Mouse (Mus musculus): ENCODE data around the gene Rfc2. TPM values are rescaled to one million over a fixed set of nuclear protein-coding genes. Genes with fewer than 3 reads are reported as not detected.

Gene Rfc2
- polyA plus RNA-seq, 1 experiment from 2014 or later: 185 TPM

DNA sequence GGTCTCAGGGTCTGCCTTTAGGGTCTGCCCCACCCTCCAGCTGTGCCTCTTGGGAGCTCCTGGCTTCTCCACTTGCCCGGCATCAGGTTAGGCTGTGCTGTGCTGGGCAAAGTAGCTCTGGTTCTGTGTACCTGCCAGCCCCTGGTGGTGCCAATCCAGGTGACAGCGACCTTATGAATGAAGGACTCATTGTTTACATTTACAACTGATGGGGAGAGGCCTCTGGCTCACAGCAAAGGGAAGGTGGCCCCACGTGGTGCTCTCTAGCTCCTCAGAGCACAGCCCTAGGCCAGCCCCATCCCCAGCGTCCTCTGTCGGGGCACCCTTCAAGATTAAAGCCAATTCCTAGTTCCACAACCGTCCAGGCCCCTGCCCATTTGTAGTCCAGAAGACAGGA is 30.3 kb upstream of the Rfc2 start:
- Histone ChIP-seq H3K36me3 (no peaks in the 10 kb centered on the region), H3K4me3 (replicated peaks) (peak overlapping the region; percentile 84), H3K9ac (replicated peaks) (peak overlapping the region; percentile 93), H3K4me1 (peaks cover 74% of the 10 kb centered on the region), H3K27ac (replicated peaks) (peak overlapping the region; percentile 98), H3K9me3 (replicated peaks) (no peaks in the 10 kb centered on the region), H3K4me2 (peak overlapping the region; percentile 89), H3K27me3 (replicated peaks) (no peaks in the 10 kb centered on the region)
- 5% methylated on average over 6 of the region's 6 CpGs for WGBS
- ATAC-seq (ENCODE audit: low FRiP score): no peak; the same call in 1 of the 2 replicates

GRCm38 (mm10) chr5:134551233-134552109 is 29.7 kb upstream of the Rfc2 start:
- Histone ChIP-seq H3K27me3 (replicated peaks) (no peaks in the 10 kb centered on the region), H3K9me3 (replicated peaks) (no peaks in the 10 kb centered on the region), H3K4me2 (peak overlapping the region; percentile 89), H3K36me3 (no peaks in the 10 kb centered on the region), H3K27ac (replicated peaks) (peak overlapping the region; percentile 98), H3K9ac (replicated peaks) (peak overlapping the region; percentile 93), H3K4me1 (peaks cover 69% of the 10 kb centered on the region), H3K4me3 (replicated peaks) (peak overlapping the region; percentile 84)
- under 1% methylated on average over 52 of the region's 52 CpGs for WGBS
- peak; percentile 66 for ATAC-seq (ENCODE audit: low FRiP score)

DNA sequence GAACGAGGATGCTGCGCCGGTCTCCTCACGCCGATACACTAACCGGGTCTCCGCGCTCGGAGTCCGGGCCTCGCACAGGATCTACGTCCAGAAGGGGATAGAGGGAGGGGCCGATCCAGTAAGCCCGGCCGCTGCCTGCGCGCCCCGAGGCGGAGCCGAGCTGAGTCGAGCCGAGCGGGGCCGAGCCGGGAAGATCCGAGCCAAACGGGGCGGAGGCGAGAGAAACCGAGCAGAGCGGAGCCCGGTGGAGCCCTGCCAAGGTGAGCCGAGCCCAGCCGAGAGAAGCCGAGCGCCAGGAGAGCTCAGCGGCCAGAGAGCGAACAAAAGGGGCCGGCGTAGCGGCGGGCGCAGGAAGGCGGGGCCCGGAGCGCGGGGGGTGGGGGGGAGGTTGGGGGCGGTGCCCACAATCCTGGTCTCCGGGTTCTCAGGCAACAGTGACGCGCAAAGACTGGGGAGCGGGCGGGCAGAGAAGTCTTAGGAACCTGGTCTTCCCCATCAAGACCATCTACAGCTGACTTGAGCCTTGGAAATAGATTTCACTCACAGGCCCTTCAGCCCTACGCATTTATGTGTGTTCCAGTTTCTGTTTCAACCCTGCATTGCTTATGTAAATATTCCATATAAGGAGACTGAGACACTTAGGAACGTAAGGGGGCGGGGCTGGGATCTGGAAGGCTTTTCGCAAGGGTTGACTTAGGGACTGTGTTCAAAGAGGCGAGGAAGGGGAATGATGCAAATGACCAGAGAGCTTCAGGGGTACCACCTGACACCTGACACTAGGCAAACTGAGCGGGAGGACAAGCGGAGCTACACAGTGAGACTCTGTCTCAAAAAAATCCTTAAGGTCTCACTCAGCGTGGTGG is 28.8 kb upstream of the Rfc2 start, which contains the start of gene Clip2:
Gene Clip2, minus strand, starts transcription at position 325 of the 863 bp plus-strand sequence.
- Histone ChIP-seq H3K4me2 (peak within 1 kb of the TSS; percentile 89), H3K4me3 (replicated peaks) (peak within 1 kb of the TSS; percentile 84), H3K27ac (replicated peaks) (peak within 1 kb of the TSS; percentile 98), H3K36me3 (no peaks in the 10 kb centered on the region), H3K9ac (replicated peaks) (peak within 1 kb of the TSS; percentile 93), H3K9me3 (replicated peaks) (no peaks in the 10 kb centered on the region), H3K4me1 (peaks cover 63% of the 10 kb centered on the region), H3K27me3 (replicated peaks) (no peaks in the 10 kb centered on the region)
- WGBS: under 1% methylated on average over 61 of the region's 61 CpGs
- peak; percentile 92 for ATAC-seq (ENCODE audit: low FRiP score)

DNA sequence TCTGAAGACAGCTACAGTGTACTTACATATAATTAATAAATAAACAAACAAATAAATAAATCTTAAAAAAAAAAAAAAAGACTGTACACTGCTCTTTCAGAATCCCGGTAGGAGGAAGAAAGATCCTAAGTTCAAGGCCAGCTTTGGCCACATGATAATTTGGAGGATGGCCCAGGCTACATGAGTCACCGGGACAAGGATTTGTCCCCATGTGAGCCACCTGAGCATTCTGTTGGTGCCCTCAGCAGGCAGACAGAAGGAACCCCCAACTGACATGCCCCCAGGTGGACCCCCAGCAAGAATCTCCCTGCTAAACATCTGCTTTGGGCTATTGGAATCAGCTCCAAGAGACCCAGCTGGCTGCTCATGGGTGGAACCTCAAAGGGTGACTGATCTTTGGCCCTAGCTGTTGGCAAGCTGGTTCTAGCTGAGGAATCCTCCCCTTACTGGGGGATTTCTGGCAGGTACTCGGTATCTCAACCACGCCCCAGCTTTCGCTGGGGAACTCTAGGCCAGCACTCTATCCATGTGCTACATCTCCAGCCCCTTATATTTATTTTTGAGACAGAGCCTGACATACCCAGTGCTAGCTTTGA is 27.1 kb upstream of the Rfc2 start:
- Histone ChIP-seq H3K27ac (replicated peaks) (no peak overlapping the region), H3K4me1 (peaks cover 46% of the 10 kb centered on the region), H3K27me3 (replicated peaks) (no peaks in the 10 kb centered on the region), H3K4me2 (no peak overlapping the region), H3K4me3 (replicated peaks) (no peak overlapping the region), H3K36me3 (no peaks in the 10 kb centered on the region), H3K9ac (replicated peaks) (no peak overlapping the region), H3K9me3 (replicated peaks) (no peaks in the 10 kb centered on the region)
- WGBS: 91% methylated on average over 5 of the region's 5 CpGs
- no peak for ATAC-seq (ENCODE audit: low FRiP score)

- Histone ChIP-seq H3K27me3 (replicated peaks) (no peaks in the 10 kb centered on the region), H3K36me3 (no peaks in the 10 kb centered on the region), H3K4me3 (replicated peaks) (peak overlapping the region; percentile 5; the same call in 1 of the 2 replicates), H3K9me3 (replicated peaks) (no peaks in the 10 kb centered on the region), H3K27ac (replicated peaks) (no peak overlapping the region; the same call in 1 of the 2 replicates), H3K9ac (replicated peaks) (no peak overlapping the region), H3K4me1 (peaks cover 30% of the 10 kb centered on the region), H3K4me2 (peak overlapping the region; percentile 44)
- ATAC-seq (ENCODE audit: low FRiP score): no peak
- 13% methylated on average over 20 of the region's 20 CpGs for WGBS
Measured at GRCm38 (mm10) chr5:134555463-134556164, 25.6 kb upstream of the Rfc2 start.

GRCm38 (mm10) chr5:134560071-134560449 is 21.1 kb upstream of the Rfc2 start, which contains the start of gene Syna:
Syna (minus strand) TSS chr5:134560171.
- H3K9me3 ChIP-seq (replicated peaks): no peaks in the 10 kb centered on the region
- no peak within 1 kb of the TSS for H3K27ac ChIP-seq (replicated peaks)
- no peak within 1 kb of the TSS for H3K9ac ChIP-seq (replicated peaks)
- no peak within 1 kb of the TSS for H3K4me3 ChIP-seq (replicated peaks)
- H3K27me3 ChIP-seq (replicated peaks): no peaks in the 10 kb centered on the region
- H3K4me1 ChIP-seq: peaks cover 9% of the 10 kb centered on the region
- H3K36me3 ChIP-seq: no peaks in the 10 kb centered on the region
- no peak for ATAC-seq (ENCODE audit: low FRiP score)
- 93% methylated on average over 7 of the region's 7 CpGs for WGBS
- H3K4me2 ChIP-seq: no peak within 1 kb of the TSS

DNA sequence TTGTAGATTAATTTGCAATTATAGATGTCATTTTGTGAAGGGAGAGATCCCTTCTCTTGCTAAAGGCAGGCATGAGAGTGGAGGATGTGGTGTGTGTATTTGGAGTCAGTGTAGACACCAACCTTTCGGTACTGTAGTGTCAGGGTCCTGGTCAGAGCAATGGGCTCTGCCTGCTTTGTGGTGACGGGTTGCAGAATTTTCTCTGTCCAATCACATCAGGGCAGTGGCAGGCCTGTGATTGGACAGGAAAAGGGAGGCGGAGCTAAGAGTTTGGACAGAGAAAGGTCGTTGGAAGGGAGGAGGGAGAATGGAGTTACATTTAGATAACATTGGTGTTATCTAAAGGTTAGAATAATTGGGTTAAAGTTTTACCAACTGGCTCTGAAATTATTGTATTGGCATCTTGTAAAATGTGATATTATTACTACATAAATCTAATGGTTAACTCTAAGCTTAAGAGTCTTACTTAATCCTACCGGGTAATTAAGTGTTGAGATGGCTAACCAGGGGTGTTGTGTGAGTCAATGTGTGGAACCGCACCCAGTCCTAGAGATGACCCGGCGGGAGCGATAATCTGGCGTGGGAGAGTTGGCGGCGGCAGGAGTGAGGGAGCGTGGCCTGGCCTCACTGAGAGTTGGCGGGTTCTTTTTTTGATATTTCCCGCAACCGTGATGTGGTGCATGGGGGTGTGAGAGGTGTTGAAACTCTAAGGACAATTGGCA is 20.6 kb upstream of the Rfc2 start:
- no peak overlapping the region for H3K27ac ChIP-seq (replicated peaks)
- no peak overlapping the region for H3K4me2 ChIP-seq
- H3K9ac ChIP-seq (replicated peaks): no peak overlapping the region
- WGBS: 81% methylated on average over 16 of the region's 16 CpGs
- H3K36me3 ChIP-seq: no peaks in the 10 kb centered on the region
- no peak overlapping the region for H3K4me3 ChIP-seq (replicated peaks)
- no peaks in the 10 kb centered on the region for H3K27me3 ChIP-seq (replicated peaks)
- no peak for ATAC-seq (ENCODE audit: low FRiP score)
- H3K9me3 ChIP-seq (replicated peaks): no peaks in the 10 kb centered on the region
- H3K4me1 ChIP-seq: peaks cover 3% of the 10 kb centered on the region

DNA sequence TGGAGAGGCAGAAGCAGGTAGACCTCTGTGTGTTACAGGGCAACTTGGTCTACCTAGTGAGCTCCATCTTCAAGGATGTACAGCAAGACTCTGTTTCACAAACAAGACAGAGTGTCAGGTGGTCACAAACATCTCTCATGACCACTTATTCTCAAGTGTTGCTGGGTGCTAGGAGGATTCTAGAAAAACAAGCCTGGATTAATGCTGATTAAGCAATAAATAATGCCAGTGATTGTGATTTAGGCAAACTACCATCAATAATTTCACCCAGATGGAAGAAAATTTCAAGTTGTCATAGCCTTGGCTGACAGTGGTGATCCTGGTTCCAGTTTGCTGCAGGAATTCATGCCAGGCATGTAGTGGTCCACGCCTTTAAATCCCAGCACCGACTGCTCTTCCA is 16.9 kb upstream of the Rfc2 start:
- no peak overlapping the region for H3K4me2 ChIP-seq
- ATAC-seq (ENCODE audit: low FRiP score): no peak
- no peaks in the 10 kb centered on the region for H3K36me3 ChIP-seq
- H3K9me3 ChIP-seq (replicated peaks): no peaks in the 10 kb centered on the region
- H3K27ac ChIP-seq (replicated peaks): no peak overlapping the region
- no peaks in the 10 kb centered on the region for H3K4me1 ChIP-seq
- no peak overlapping the region for H3K4me3 ChIP-seq (replicated peaks)
- no peaks in the 10 kb centered on the region for H3K27me3 ChIP-seq (replicated peaks)
- H3K9ac ChIP-seq (replicated peaks): no peak overlapping the region
- 93% methylated on average over 2 of the region's 2 CpGs for WGBS

DNA sequence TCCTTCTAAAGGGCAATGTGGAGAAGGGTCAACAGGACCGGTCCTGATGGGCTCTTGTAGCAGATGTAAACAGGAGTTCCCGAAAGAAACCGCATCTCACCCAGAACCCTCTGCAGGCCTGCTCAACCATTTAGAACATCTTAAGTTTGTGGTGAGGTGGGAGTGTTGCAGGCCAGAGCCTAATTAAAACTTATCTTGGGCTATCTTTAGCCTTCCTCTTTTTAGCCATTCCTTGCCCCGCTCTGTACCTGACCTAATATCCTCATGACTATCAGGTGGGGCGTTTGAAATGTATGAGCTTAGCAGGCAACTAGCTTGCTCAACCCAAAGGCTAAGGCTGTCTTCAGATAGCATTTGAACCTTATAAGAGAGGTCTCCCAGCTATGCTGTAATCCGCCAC is 15.5 kb upstream of the Rfc2 start:
- Histone ChIP-seq H3K4me1 (no peaks in the 10 kb centered on the region), H3K27ac (replicated peaks) (no peak overlapping the region), H3K9ac (replicated peaks) (no peak overlapping the region), H3K9me3 (replicated peaks) (no peaks in the 10 kb centered on the region), H3K27me3 (replicated peaks) (no peaks in the 10 kb centered on the region), H3K36me3 (no peaks in the 10 kb centered on the region), H3K4me2 (no peak overlapping the region), H3K4me3 (replicated peaks) (no peak overlapping the region)
- 96% methylated on average over 6 of the region's 6 CpGs for WGBS
- no peak for ATAC-seq (ENCODE audit: low FRiP score)

GRCm38 (mm10) chr5:134567445-134567844 is 13.7 kb upstream of the Rfc2 start:
- H3K4me3 ChIP-seq (replicated peaks): no peak overlapping the region
- no peaks in the 10 kb centered on the region for H3K9me3 ChIP-seq (replicated peaks)
- no peak overlapping the region for H3K27ac ChIP-seq (replicated peaks)
- no peaks in the 10 kb centered on the region for H3K36me3 ChIP-seq
- no peak for ATAC-seq (ENCODE audit: low FRiP score)
- H3K4me2 ChIP-seq: no peak overlapping the region
- no peak overlapping the region for H3K9ac ChIP-seq (replicated peaks)
- no peaks in the 10 kb centered on the region for H3K27me3 ChIP-seq (replicated peaks)
- WGBS: 89% methylated on average over 4 of the region's 4 CpGs
- H3K4me1 ChIP-seq: peaks cover 5% of the 10 kb centered on the region
